Mouse (Mus musculus) frontal cortex, postnatal 10 days (tissue): Measurements from ENCODE around the gene Edil3.

ENCODE experiments used
- DNase-seq, 2 experiments: peaks; one replicate each; pipeline ENCODE4 v3.0.0; 2022; ENCODE audit warnings: low spot score in 2 of 2, mixed read lengths in 1 of 2

The Edil3 gene

DNA sequence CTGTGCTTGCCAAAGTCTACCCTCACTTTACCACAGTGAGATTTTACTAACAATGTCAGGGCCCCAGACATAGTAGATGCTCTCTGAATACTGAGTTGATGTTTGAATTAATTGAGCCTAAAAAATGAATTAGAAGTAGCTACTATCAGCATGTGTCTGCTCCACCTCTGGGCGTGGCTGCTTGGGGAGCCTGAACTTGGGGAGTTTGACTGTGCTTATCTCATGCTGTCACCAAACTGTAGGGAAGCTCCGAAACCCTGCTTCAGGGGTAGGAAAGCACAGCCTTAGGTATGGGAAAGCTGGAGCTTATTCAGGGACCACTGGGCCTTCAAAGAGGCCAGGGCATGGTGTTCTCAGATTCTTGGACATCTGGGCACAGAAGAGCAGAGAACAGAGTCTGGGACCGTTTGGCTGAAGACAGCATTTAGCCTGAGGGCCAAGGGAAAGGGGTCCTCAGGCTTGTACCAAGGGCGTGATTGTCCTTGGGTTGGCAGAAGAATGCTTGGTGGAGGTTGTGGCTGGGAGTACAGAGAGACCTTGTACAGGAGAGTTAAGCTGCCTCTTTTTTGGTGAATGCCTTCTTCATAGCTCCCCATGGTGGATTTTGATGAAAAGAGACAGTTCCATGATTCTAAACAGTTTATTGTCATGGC, 432.8 kb downstream of the Edil3 start:
- no peak for DNase-seq

DNA sequence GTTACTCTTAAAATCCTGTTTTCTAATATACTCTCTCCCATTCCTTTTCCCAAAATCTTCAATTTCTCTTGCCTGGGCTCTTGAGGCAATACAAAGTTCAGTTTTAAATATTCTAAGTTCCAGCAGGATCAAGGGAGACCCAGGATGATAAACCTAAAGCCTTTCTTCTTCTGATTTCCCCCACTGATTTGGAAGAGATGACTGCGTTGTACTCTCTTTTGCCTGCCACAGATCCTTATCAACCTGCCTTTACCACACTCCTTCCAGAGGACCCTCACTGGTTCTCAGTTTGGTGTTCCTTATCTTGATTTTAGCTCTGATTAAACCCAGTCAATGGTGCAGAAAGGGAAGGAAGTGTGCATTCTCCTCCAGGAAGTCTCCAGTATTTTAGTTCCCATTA, 435.6 kb downstream of the Edil3 start:
- no peak for DNase-seq

DNA sequence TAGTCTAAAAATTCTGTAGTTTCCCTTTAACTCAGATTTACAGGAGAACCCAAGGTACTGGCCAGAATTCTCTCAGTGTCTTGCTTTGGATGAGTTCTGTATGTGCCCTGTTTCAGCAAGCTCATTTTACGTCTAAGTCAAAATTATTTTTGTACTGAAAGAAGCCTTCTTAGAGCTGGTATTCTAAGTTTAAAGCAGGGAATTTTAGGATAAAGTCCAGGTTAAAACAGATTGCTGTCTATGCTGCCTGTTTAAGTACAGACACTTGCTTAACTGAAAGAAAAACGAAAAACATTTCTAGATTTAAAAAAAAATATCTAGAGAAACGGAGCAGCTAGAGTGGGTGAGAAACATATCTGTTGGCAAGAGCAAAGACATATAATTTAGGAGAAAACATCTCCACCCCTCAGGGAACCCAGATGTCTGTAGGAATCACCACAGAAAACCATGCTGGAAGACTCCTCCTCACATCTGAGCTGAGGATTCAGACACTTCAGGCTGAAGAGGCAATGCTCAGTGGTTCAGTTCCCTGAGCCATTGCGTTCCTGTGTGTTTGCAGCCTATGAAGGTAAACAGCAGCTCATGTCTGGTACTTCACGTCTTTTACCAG, 465.5 kb downstream of the Edil3 start:
- peak; percentile 7 to 10 for DNase-seq

DNA sequence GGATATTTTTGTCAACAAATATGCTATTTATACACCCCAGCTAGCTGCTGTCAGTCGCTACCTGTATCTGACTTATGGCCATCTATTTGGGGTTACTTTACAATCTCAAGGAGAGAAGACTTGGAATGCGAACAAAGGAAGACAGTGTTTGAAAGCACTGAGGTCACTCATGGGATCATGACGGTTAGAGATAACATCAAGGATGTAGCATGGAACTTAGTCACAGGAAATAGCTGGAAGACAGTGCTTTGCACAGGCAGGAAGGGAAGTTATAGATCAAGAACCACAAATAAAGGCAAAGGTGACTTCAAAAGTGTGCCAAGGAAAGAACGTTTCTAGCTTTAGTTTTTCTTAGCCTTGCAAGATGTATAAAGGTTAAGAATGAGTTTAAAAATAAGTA, 466.9 kb downstream of the Edil3 start:
- no peak for DNase-seq

DNA sequence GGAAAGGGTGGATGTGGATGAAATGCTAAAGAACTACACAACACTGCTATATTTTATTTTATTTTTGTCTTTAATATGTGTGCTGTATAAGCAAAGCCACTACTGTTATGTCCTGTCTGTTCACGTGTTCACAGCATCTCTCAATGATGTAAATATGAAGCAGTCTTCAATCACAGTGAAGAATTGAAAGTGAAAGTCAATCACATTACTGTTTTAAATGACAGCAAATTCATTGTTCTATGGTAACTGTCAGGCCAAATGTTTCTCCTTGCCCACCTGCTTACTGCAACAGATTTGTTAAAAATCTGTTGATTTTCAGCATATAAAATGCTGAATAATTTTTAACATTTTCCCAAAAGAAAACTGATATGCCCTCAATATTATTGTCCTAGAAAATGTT, 499.9 kb downstream of the Edil3 start:
- no peak for DNase-seq

DNA sequence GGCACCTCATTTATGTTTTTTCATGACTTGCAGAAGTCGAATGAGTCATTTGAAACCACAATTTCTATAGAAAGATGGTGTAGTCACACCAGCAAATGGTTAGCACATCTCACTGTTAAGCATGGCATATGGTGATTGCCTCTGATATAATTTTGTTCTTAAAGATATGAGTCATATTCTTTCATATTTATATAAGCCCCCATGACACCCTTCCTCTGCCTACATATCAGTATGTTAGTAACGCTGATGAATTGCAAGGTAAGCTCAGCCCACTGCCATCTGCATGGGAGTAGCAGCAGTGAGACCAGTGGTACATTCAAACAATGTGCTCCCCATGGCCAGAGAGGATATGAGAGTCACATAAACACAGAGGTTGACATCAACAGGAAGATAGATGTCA, 503.0 kb downstream of the Edil3 start:
- no peak for DNase-seq

DNA sequence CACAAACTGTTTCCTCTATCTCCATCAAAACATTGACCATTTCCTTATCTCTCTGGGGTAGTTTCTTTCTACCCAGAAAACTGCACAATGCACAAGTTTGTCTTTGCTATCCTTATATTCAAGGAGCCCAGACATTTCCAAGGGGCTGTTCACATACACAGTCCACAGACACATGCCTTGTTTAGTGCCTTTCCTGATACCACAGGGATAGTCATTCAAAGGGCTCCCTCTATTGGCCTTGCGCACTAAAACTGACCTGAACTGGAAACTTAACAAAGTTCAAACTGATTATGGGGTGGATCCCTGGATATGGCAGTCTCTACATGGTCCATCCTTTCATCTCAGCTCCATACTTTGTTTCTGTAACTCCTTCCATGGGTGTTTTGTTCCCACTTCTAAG, 513.2 kb downstream of the Edil3 start:
- no peak for DNase-seq

DNA sequence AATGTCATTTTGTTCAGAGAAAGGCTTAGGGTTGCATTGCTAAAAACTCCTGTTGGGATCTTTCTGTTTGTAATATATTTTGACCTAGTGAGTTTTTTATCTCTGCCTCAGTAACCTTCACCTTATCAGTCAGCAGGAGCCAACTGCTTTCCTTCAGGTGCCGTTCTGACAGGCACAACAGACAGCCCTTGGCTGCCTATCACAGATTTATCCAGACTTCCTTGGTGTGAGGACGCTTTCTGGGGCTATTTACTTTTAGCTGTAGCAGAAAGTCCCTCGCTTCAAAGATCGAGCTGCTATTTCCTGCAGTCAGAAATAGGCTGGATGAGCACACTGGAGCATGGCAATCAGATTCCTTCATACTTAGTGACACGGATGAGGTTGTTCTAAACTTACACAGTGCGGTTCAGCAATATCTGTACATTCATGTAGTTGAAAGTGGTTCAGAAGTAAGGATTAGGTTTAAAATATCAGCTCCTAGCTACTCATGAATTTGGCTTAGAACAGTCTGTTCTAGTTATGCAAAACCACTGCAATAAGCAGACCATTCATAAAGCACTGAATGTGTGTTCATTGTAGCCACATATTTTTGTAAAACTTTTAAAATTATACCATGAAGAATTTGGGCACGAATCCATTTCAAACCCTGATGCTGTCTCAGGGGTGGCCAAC, 514.8 kb downstream of the Edil3 start:
- no peak for DNase-seq

DNA sequence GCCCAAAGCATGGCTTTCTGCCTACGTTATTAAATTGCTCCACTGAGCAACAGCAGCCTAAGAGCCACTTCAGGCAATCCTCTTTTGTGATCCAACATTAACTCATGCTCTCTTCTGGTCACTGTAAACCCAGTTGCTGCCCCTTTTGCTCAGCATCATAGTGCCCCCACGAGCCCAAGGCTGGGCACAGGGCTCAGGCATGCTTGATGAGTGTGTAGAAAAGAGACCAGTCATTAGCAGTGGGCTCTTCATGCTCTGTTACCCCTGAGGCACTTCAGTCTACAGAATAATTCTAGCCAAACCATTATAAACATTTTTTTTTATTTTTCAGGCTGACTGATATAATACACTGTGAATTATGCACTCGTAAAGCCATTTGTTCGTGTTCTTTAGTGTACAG, 517.8 kb downstream of the Edil3 start:
- no peak for DNase-seq

DNA sequence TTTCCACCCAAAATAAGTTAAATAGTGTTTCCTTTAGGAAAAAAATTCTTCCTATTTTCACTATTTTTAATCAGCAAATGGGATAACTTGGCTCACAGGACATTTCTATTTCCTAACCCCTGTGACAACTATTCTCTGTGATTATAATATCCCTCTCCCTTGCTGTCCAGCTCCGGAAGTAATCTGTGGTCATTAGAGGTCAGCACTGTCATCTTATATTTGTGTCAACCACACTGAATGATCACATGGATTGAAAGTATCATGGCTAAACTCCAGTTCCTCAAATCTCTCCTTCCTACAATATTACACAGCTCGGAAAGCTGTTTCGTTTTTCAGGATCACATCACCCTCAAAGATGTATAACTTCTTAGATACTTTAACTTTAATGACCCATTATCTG, 518.5 kb downstream of the Edil3 start:
- no peak for DNase-seq

DNA sequence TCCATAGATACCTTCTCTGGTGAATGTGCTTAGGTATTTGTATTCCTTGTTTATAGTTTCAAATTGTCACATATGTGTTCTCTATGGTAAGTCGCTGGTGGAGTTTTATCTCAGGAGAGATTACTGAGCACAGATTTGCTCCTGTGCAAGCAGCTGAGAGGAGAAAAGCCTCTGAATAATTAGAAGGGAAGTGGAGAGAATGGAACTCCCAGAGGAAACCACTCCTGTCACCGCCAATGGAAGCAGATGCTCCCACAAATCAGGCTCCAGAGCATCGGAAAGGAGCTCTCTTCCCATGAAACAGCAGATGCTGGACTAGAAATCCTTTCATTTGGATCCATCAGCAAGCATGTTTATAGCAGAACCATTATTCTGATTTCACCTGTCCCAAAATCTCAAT, 534.0 kb downstream of the Edil3 start:
- DNase-seq, result no peak

DNA sequence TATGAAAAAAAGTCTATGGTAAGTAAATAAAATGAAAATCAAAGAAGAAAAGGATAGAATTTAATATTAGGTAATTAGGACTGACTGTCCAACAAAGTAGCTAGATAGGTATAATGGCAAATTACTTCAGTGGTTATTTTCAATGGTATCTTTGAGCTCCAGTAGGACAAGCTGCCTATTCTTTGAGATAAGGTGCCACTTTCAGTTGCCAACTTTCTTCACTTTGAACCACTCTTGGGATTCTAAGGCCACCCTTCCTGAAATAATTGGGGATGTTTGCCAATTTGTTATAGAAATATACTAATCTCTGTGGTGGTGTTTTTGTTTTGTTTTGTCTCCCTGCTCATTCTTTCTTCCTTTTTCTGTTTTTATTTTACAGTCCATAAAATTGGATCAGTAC, 537.1 kb downstream of the Edil3 start:
- DNase-seq, result no peak

DNA sequence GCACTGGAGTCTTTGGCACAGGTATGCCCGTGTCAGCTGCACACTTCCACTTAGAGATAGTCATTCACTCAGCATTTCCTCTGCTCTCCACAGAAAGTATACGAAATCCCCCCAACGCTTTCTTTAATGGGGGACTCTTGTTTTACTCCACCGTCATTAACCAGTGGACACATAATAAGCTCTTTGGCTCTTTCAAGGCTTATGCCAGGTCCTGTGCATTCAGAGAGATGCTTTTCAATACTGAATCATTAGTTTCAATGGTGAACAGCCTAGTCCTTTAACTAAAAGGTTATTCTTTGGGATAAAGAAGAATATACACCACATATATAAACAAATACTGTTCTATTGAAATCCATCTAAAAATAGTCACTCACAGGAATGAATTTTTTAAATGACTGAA, 541.0 kb downstream of the Edil3 start:
- no peak for DNase-seq

DNA sequence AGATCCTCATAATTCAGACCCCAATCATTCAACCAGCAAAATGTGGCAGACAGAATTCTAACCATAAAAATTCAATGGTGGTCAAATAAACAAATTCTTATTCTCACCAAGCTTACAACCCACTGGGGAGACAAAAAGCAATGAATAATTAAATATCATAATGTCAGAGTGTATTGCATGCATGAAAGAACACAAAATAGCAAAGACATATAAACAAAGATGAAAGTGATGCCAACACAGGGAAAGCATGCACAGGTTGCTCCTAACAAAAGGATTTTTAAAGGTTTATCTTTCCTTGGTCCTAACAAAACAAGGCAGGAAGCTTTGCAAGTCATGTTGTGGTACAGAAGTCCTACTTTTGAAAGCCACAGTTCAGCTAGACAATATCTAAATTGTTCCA, 550.0 kb downstream of the Edil3 start:
- no peak for DNase-seq

DNA sequence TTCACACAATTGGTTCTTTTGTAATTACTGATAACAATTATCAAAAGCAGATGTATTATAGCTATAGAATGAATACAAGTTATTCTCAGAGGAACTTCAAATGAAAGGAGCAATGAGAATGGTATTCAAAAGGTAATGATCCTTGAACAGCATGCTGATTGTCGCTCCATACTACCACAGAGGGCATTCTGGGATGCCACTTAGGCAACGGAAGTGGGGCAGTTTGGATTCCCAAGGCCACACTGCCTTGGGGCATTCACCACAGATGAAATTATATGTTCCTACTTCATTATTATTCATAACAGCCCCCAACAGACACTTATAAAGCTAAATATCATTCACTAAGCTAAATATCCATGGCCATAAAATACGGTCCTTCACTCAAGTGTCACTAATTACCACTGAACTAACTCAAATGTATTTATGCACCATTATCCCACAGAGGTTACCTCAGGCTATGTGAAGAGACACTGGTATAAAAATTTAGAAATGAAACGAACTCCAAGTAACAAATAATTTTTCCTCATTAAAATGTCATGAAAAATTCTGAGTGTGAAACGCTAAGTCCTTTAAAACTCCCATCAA, 550.5 kb downstream of the Edil3 start:
- no peak for DNase-seq
